Mouse (Mus musculus) lung, postnatal 0 days (tissue): ENCODE results near the gene Sestd1.

Experiments
- CTCF ChIP-seq: IDR thresholded peaks from 2 replicates; pipeline ENCODE4 v1.5.1; 2016; ENCODE audit warnings: antibody characterized with exemption, mild to moderate bottlenecking
- EP300 ChIP-seq: IDR thresholded peaks from 2 replicates; pipeline ENCODE4 v1.6.1; 2016; ENCODE audit warnings: antibody characterized with exemption, mild to moderate bottlenecking, control low read depth

GRCm38 (mm10) chr2:77270781-77271180 lies 9.6 kb downstream of the Sestd1 start:
- TF ChIP-seq CTCF, result no peak
- no peak for TF ChIP-seq EP300
